In the genomic region with DNA sequence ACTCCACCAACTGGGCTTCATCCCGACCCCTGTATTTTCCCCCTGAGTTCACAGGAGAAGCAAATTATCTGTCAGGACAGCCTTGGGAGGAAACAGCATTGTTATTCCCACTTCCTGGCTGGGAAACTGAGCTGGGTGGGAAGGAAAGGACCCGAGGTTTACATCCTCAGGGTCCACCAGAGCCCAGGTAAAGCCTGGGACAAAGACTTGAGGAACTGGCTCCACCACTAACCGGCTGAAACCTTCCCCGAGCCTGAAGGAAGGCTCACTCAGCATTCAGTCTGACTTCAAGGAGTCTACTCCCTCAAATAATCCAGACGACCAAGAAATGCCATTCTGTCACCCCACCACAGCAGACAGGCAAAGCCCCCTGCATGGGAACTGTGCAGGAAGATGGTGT, we compare ENCODE assay signal across 11 mouse cellular contexts. TPM values are rescaled to one million over a fixed set of nuclear protein-coding genes. Genes with fewer than 3 reads are reported as not detected.
DNase-seq lines count a peak whose midpoint lies in the region; ATAC-seq lines count a peak whose summit lies in the region.
"Had no signal": no experiment of that assay in that cellular context is flagged by ENCODE, and none has a peak within 500 bp of the region (broad histone marks: within the 10 kb centered on the region; RNA-seq: fewer than 3 reads in every experiment).

No protein-coding gene starts in this region.

- ATAC-seq in heart, embryonic 12.5 days (ENCODE audit: insufficient number of reproducible peaks, low FRiP score): 0 out of 2 replicates have a peak, but pooled peaks have one; percentile 14
- no peak for ATAC-seq in embryonic facial prominence, embryonic 12.5 days (ENCODE audit: insufficient number of reproducible peaks, insufficient read depth, low FRiP score, low TSS enrichment)
- no peak for ATAC-seq in limb, embryonic 15.5 days (ENCODE audit: insufficient number of reproducible peaks, low FRiP score, low TSS enrichment, low read depth)

- H3K4me1 ChIP-seq in heart, embryonic 12.5 days (replicated peaks): peaks cover 8% of the 10 kb centered on the region; the same call in 1 of the 2 replicates
- H3K4me1 ChIP-seq in embryonic facial prominence, embryonic 12.5 days: peaks cover 14% of the 10 kb centered on the region; the same call in 1 of the 2 replicates
- H3K4me1 ChIP-seq in limb, embryonic 15.5 days: peaks cover 22% of the 10 kb centered on the region
- H3K4me1 ChIP-seq: hindbrain, embryonic 15.5 days had no signal

- 20% methylated on average over 5 of the region's 5 CpGs for WGBS in heart, embryonic 12.5 days
- 31% methylated on average over 5 of the region's 5 CpGs for WGBS in embryonic facial prominence, embryonic 12.5 days
- WGBS in limb, embryonic 15.5 days: 22% methylated on average over 5 of the region's 5 CpGs

- no peak for DNase-seq in heart, postnatal 4 days
- peak; percentile 36 for DNase-seq in kidney, postnatal 10 days
- no peak for DNase-seq in kidney, adult 8-10 months
- DNase-seq in frontal cortex, adult 2 months (ENCODE audit: extremely low spot score in 1 of 2, low spot score in 1 of 2): no peak
- DNase-seq in thymus, postnatal 10 days (ENCODE audit: low spot score in 2 of 2): no peak
- DNase-seq: right cerebral cortex, adult 18-20 months had no signal

- H3K9ac ChIP-seq in heart, embryonic 12.5 days: no peak overlapping the region
- no peak overlapping the region for H3K9ac ChIP-seq in embryonic facial prominence, embryonic 12.5 days
- no peak overlapping the region for H3K9ac ChIP-seq in limb, embryonic 15.5 days
- H3K9ac ChIP-seq: hindbrain, embryonic 15.5 days had no signal

- no peak overlapping the region for H3K4me2 ChIP-seq in heart, embryonic 12.5 days
- H3K4me2 ChIP-seq in embryonic facial prominence, embryonic 12.5 days (replicated peaks): no peak overlapping the region
- no peak overlapping the region for H3K4me2 ChIP-seq in limb, embryonic 15.5 days
- H3K4me2 ChIP-seq: hindbrain, embryonic 15.5 days had no signal

- no peaks in the 10 kb centered on the region for H3K27me3 ChIP-seq in heart, embryonic 12.5 days (replicated peaks)
- H3K27me3 ChIP-seq in embryonic facial prominence, embryonic 12.5 days: no peaks in the 10 kb centered on the region
- no peaks in the 10 kb centered on the region for H3K27me3 ChIP-seq in limb, embryonic 15.5 days
- H3K27me3 ChIP-seq: hindbrain, embryonic 15.5 days had no signal

- peak overlapping the region; percentile 71 for H3K27ac ChIP-seq in heart, embryonic 12.5 days (ENCODE audit: poor library complexity, severe bottlenecking)
- H3K27ac ChIP-seq in embryonic facial prominence, embryonic 12.5 days: 0 out of 2 replicates have a peak overlapping the region, but pooled peaks have one; percentile 30
- peak overlapping the region; percentile 48; the same call in 1 of the 2 replicates for H3K27ac ChIP-seq in limb, embryonic 15.5 days
- H3K27ac ChIP-seq: hindbrain, embryonic 15.5 days; left cerebral cortex, adult 2 months had no signal

- no peak overlapping the region for H3K4me3 ChIP-seq in heart, embryonic 12.5 days
- no peak overlapping the region for H3K4me3 ChIP-seq in embryonic facial prominence, embryonic 12.5 days
- no peak overlapping the region for H3K4me3 ChIP-seq in limb, embryonic 15.5 days
- H3K4me3 ChIP-seq: hindbrain, embryonic 15.5 days; left cerebral cortex, adult 2 months had no signal

- no peaks in the 10 kb centered on the region for H3K9me3 ChIP-seq in heart, embryonic 12.5 days (replicated peaks)
- no peaks in the 10 kb centered on the region for H3K9me3 ChIP-seq in embryonic facial prominence, embryonic 12.5 days
- H3K9me3 ChIP-seq in limb, embryonic 15.5 days: no peaks in the 10 kb centered on the region
- H3K9me3 ChIP-seq: hindbrain, embryonic 15.5 days had no signal

- H3K36me3 ChIP-seq in heart, embryonic 12.5 days: no peaks in the 10 kb centered on the region
- no peaks in the 10 kb centered on the region for H3K36me3 ChIP-seq in embryonic facial prominence, embryonic 12.5 days
- H3K36me3 ChIP-seq in limb, embryonic 15.5 days: no peaks in the 10 kb centered on the region
- H3K36me3 ChIP-seq: hindbrain, embryonic 15.5 days had no signal

RNA-seq across cellular contexts. Expression of a gene that starts 24.9 kb away (rescaled TPM):
- 42.8 and 43.1 TPM in 2 replicates for polyA plus RNA-seq in heart, embryonic 12.5 days (2016; fragmentation: Nextera tagmentation; extraction: Ambion mirVana)
- total RNA-seq in heart, postnatal 4 days (2021): 10 to 100 TPM; 18.2 to 19.3 TPM
- 89.5 and 95.1 TPM in 2 replicates for polyA plus RNA-seq in embryonic facial prominence, embryonic 12.5 days (2016; fragmentation: Nextera tagmentation; extraction: Ambion mirVana)
- polyA plus RNA-seq in limb, embryonic 15.5 days (2015; fragmentation: Nextera tagmentation; extraction: Ambion mirVana): 49.2 and 52.7 TPM in 2 replicates
- polyA plus RNA-seq in frontal cortex, adult 2 months (2012; rRNA removed): 1.4 and 2.0 TPM in 2 replicates

RNA-seq across cellular contexts. Expression of a gene that starts 39.7 kb away (rescaled TPM):
- 1,723 and 1,724 TPM in 2 replicates for polyA plus RNA-seq in heart, embryonic 12.5 days (2016; fragmentation: Nextera tagmentation; extraction: Ambion mirVana)
- 1,000 to 10,000 TPM; 1,178 to 1,267 TPM for total RNA-seq in heart, postnatal 4 days (2021)
- 182 and 184 TPM in 2 replicates for polyA plus RNA-seq in embryonic facial prominence, embryonic 12.5 days (2016; fragmentation: Nextera tagmentation; extraction: Ambion mirVana)
- 219 and 273 TPM in 2 replicates for polyA plus RNA-seq in limb, embryonic 15.5 days (2015; fragmentation: Nextera tagmentation; extraction: Ambion mirVana)
- polyA plus RNA-seq in frontal cortex, adult 2 months (2012; rRNA removed): 51.9 and 57.3 TPM in 2 replicates

RNA-seq across cellular contexts. Expression of a gene that starts 42.9 kb away (rescaled TPM):
- 3.5 and 4.5 TPM in 2 replicates for polyA plus RNA-seq in heart, embryonic 12.5 days (2016; fragmentation: Nextera tagmentation; extraction: Ambion mirVana)
- 1 to 10 TPM; 1.3 to 2.0 TPM for total RNA-seq in heart, postnatal 4 days (2021)
- polyA plus RNA-seq in embryonic facial prominence, embryonic 12.5 days (2016; fragmentation: Nextera tagmentation; extraction: Ambion mirVana): 9.6 and 9.8 TPM in 2 replicates
- polyA plus RNA-seq in limb, embryonic 15.5 days (2015; fragmentation: Nextera tagmentation; extraction: Ambion mirVana): 6.6 and 9.2 TPM in 2 replicates
- 3.2 and 3.4 TPM in 2 replicates for polyA plus RNA-seq in frontal cortex, adult 2 months (2012; rRNA removed)

RNA-seq across cellular contexts. Expression of a gene that starts 48.0 kb away (rescaled TPM):
- 193 and 203 TPM in 2 replicates for polyA plus RNA-seq in heart, embryonic 12.5 days (2016; fragmentation: Nextera tagmentation; extraction: Ambion mirVana)
- 100 to 1,000 TPM; 136 to 142 TPM for total RNA-seq in heart, postnatal 4 days (2021)
- polyA plus RNA-seq in embryonic facial prominence, embryonic 12.5 days (2016; fragmentation: Nextera tagmentation; extraction: Ambion mirVana): 188 and 190 TPM in 2 replicates
- polyA plus RNA-seq in limb, embryonic 15.5 days (2015; fragmentation: Nextera tagmentation; extraction: Ambion mirVana): 134 and 157 TPM in 2 replicates
- 101 and 109 TPM in 2 replicates for polyA plus RNA-seq in frontal cortex, adult 2 months (2012; rRNA removed)

Comparison
In these comparisons a context has a peak if more than half of its experiments do, and no peak if none do; other contexts are left out.
1. RNA of a gene that starts 24.9 kb away (polyA plus RNA-seq): 89.5 to 95.1 TPM in embryonic facial prominence, embryonic 12.5 days, 49.2 to 52.7 TPM in limb, embryonic 15.5 days and 42.8 to 43.1 TPM in heart, embryonic 12.5 days; 1.4 to 2.0 TPM in frontal cortex, adult 2 months; every median in the first group is over 10 times any median in the second.
2. Peak in every context shown above with its lines, with median percentiles within 50 percentile points of each other: H3K27ac ChIP-seq.